Mouse (Mus musculus): Measurements from ENCODE around the gene Ywhaq.

The Ywhaq gene

GRCm38 (mm10) chr12:21417100-21418070, at the start of gene Ywhaq:
TSS of gene Ywhaq (minus strand) at chr12:21417637.
- DNase-seq: peak; percentile 99

DNA sequence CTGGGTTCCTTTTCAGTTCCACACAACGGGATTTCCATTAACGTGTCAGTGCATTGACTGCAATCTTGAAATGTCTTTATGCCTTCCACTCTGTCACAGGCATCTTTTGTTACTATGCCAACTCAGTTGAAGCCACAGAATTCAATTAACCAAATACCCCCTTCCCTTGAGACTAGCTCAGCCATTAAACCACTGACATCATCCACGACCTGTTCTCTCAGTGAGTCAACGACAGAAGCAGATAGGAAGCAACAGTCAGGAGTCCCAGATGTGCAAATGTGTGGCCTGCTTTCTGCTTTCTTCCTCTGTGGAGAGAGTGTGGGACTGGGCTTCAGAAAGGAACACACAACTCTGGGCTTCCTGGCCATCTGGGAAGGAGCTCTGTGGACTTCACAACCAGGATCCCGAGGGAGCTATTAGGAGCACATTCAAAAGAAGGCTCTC, 46.0 kb upstream of the Ywhaq start:
- DNase-seq: no peak

DNA sequence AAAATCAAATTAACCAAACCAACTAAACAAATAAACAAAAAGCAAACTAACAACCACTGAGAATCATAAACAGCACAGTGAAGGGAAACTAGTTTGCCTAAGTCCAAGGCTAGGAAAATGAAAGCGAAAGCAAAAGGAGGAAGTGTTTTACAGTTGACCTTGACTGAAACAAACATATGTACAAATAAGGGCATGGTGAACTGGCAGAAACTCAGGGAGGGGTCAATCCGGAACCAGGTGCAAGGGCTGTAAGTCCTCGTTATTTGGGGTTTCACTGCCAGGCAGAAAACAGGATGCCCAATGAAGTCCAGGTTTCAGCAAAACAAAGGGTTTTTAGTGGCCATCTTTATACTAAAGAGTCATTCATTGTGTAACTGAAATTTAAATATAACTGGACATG, 45.2 kb upstream of the Ywhaq start:
- DNase-seq: no peak

DNA sequence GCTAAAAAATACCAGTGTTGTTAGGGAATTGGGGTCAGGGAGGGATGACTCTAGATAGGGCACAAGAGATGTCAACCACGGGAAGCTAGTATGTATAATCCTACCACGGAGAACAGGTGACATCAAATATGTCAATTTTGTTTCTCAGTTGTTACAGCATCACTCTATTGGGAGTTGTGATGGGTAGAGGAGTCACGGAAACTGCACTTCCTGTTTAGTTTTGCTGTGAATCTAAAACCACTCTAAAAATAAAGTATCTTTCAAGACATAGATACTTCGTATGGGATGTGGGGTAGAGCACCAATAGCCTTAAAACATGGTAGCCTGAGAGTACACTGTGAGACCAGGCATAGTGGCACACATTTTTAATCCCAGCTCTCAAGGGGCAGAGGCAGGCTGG, 42.2 kb upstream of the Ywhaq start:
- DNase-seq: no peak

GRCm38 (mm10) chr12:21456021-21456420, 38.6 kb upstream of the Ywhaq start:
- no peak for DNase-seq

DNA sequence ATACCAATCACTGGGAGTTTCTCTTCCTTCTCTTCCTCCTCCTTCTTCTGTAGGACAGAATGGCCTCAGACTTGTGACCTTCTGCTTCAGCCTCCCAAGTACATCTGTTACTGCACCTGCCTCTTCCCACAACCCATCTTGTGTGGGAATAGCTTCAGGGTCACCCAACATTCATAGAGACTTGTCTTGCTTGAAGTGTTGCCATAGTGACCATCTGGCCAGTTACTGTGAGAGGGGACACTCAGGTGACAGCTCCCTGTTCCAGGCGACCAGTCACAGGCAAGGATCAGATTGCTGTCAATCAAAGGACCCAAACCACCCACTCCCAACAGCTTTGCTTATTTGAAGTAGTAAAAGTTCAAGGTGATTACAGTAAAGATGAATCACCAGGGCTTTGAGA, 34.3 kb upstream of the Ywhaq start:
- DNase-seq: no peak

GRCm38 (mm10) chr12:21451351-21451750, 33.9 kb upstream of the Ywhaq start:
- no peak for DNase-seq

GRCm38 (mm10) chr12:21443783-21444182, 26.3 kb upstream of the Ywhaq start:
- DNase-seq: no peak

GRCm38 (mm10) chr12:21441870-21442269, 24.4 kb upstream of the Ywhaq start:
- DNase-seq: no peak

GRCm38 (mm10) chr12:21439428-21439827, 22.0 kb upstream of the Ywhaq start:
- no peak for DNase-seq

DNA sequence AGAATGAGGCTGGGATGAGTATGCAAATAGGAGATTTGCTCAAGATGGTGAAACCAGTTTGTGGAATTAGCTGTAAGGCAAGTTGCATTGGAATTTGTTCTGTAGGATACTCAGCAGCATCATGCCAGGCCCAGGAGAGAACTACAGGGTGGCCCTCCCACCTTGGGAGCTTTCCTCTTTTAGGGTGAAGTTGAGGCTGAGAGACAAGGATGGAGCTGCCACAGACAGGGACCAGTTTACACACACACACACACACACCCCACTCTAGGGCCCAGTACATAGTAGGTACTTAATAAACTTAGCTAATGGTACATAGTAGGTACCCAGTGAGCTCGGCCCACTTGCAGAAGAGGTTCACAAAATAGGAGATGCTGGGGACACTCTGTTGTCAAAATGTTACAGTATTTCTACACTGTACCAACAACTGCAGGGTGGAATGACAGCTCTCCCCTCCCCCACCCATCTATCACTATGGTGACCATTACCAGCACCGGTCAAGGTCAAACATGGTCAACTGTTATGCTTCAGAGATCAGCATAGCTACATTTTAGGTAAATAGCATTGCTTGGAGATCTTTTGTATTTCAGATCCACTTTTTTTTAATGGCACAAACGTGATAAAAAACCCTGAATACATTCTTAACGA, 21.4 kb upstream of the Ywhaq start:
- DNase-seq: peak; percentile 47

GRCm38 (mm10) chr12:21438294-21438693, 20.9 kb upstream of the Ywhaq start:
- DNase-seq: no peak

DNA sequence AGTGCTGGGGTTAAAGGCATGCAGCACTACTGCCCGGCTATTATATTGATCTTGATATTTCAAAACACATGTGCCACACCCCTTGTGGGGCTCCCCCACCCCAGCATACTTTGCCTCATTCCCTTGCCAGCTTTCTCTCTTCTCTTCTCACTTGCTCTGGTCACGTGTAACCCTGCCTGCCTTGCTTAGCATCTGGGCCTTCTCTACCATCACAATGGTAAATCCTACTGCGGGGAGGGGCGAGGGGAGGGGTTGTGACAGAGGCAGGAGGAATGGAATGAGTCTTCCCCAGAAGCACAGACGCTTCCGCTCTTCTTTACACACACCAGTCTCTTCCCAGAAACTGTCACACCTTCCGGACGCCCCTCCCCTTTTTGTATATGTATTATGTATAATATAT, 14.5 kb upstream of the Ywhaq start:
- DNase-seq: no peak

GRCm38 (mm10) chr12:21431039-21431438, 13.6 kb upstream of the Ywhaq start:
- peak; percentile 22 for DNase-seq

DNA sequence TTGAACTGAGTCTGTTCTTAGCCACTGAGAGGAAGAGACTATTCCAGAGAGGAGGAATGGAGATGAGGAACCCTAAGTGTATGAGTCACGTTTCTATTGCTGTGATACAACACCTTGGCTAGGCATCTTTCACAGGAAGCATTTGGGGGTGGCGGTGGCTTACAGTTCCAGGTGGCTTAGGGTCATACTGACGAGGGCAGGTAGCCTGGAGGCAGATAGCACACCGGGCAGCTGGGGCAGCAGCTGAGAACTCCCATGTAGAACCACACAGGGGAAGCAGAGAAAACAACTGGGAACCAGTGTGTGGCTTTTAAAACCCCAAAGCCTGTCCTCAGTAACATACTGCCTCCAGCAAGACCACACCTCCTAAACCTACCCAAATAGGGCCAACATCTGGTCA, 12.7 kb upstream of the Ywhaq start:
- no peak for DNase-seq

GRCm38 (mm10) chr12:21429021-21429420, 11.6 kb upstream of the Ywhaq start:
- DNase-seq: no peak

GRCm38 (mm10) chr12:21426065-21426940, 8.9 kb upstream of the Ywhaq start:
- DNase-seq: peak; percentile 82

GRCm38 (mm10) chr12:21424683-21425082, 7.2 kb upstream of the Ywhaq start:
- no peak for DNase-seq

DNA sequence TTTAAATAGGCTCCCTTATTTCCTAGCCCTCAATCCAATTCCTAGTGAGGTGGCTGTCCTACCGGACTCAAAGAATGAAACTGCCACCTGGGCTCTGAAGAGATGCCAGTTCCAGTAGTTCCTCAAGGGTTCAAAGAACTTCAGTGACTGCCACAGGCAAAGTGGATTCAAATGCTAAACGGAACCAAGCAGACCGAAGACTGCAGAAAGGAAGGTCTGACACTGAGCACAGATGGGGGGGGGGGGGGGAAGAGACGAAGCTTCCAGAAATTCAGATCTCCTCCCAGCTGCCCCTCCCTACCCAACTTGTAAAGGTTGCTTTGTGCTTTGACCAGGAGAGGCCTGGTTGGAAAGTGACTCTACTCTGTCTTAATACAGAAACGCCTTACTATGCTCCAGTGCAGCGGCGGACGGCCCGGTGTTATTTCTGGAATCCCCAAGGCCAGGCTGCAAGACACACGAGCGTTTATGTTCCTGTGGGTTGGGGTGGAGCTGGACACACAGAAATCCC, 1.2 kb upstream of the Ywhaq start:
- DNase-seq: peak; percentile 33

GRCm38 (mm10) chr12:21418083-21418482, 646 bp upstream of the Ywhaq start:
- no peak for DNase-seq

DNA sequence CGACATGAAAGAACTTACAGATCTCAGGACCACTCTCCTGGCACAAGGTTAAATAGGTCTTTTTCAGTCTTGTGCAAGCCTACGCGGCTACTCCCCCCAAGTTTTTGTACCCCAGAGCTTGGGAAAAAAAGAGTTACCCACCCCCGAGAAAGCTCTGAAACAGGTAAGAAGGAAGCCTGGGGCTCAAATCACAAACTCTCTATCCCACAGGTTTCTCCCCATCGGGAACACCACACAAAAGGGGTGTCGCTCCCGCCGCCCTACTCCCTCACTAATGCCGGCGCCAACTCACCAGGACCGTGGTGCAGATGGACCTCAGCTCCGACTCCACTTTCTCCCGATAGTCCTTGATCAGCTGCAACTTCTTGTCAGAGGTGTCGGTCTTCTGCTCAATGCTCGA, 931 bp downstream of the Ywhaq start:
- peak; percentile 25 for DNase-seq

DNA sequence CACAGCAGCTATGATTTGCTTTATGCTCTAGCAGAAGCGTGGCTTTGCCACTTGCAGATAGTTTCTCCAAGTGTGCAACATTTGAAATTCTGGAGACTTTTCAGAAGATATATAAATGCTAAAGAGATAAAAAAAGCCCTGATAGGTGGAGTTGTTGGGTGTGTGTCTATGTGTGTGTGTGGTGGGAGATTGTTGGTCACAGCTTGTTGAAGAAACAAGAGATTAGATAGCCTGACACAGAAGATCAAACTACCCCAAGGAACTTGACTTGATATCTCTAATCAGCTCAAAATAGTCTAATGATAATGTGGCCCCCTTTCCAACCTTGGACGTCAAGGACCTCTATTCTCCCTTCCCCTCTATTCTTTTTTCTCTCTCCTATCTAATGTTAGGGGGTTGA, 6.8 kb downstream of the Ywhaq start:
- no peak for DNase-seq

GRCm38 (mm10) chr12:21409651-21410050, 7.8 kb downstream of the Ywhaq start:
- no peak for DNase-seq
